Mouse (Mus musculus): ENCODE data around the gene Gm10203.
"Not testable (repeated sequence)": the region's sequence is repeated elsewhere in the genome, so short reads cannot be mapped to it uniquely, and the experiment has no call there.

The Gm10203 gene

GRCm38 (mm10) chr6:149129870-149130269, at the start of gene Gm10203:
Gene Gm10203 (plus strand): TSS chr6:149130170.
- not testable (repeated sequence) for DNase-seq

- DNase-seq: no peak
Measured at GRCm38 (mm10) chr6:149092406-149092805, 37.6 kb upstream of the Gm10203 start.

- DNase-seq: no peak
Measured at GRCm38 (mm10) chr6:149093465-149093864, 36.5 kb upstream of the Gm10203 start.

GRCm38 (mm10) chr6:149094555-149094954, 35.4 kb upstream of the Gm10203 start:
- no peak for DNase-seq

GRCm38 (mm10) chr6:149095389-149095788, 34.6 kb upstream of the Gm10203 start:
- no peak for DNase-seq

- no peak for DNase-seq
Measured at GRCm38 (mm10) chr6:149096233-149096632, 33.7 kb upstream of the Gm10203 start.

- DNase-seq: no peak
Measured at GRCm38 (mm10) chr6:149097276-149097675, 32.7 kb upstream of the Gm10203 start.

- DNase-seq: no peak
Measured at GRCm38 (mm10) chr6:149098993-149099392, 31.0 kb upstream of the Gm10203 start.

GRCm38 (mm10) chr6:149100174-149101075, 29.5 kb upstream of the Gm10203 start:
- DNase-seq: peak; percentile 53

- peak; percentile 87 for DNase-seq
Measured at GRCm38 (mm10) chr6:149101076-149101942, 28.7 kb upstream of the Gm10203 start, which contains the start of gene Dennd5b. Gene Dennd5b (minus strand): TSS chr6:149101680.

- DNase-seq: no peak
Measured at GRCm38 (mm10) chr6:149101943-149102243, 28.1 kb upstream of the Gm10203 start.

- no peak for DNase-seq
Measured at GRCm38 (mm10) chr6:149103451-149103850, 26.5 kb upstream of the Gm10203 start.

- DNase-seq: no peak
Measured at GRCm38 (mm10) chr6:149107615-149108014, 22.4 kb upstream of the Gm10203 start.

- DNase-seq: no peak
Measured at GRCm38 (mm10) chr6:149108909-149109308, 21.1 kb upstream of the Gm10203 start.

GRCm38 (mm10) chr6:149116992-149117391, 13.0 kb upstream of the Gm10203 start:
- no peak for DNase-seq

GRCm38 (mm10) chr6:149118935-149119334, 11.0 kb upstream of the Gm10203 start:
- DNase-seq: no peak

GRCm38 (mm10) chr6:149119853-149120252, 10.1 kb upstream of the Gm10203 start:
- peak; percentile 54 for DNase-seq

GRCm38 (mm10) chr6:149123042-149123441, 6.9 kb upstream of the Gm10203 start:
- no peak for DNase-seq

GRCm38 (mm10) chr6:149126675-149127074, 3.3 kb upstream of the Gm10203 start:
- no peak for DNase-seq

- no peak for DNase-seq
Measured at GRCm38 (mm10) chr6:149131111-149131510, 1.1 kb downstream of the Gm10203 start.

- DNase-seq: no peak
Measured at GRCm38 (mm10) chr6:149132311-149133077, 2.5 kb downstream of the Gm10203 start.

GRCm38 (mm10) chr6:149134391-149135150, 4.6 kb downstream of the Gm10203 start:
- no peak for DNase-seq

All from layer of hippocampus, adult 9-11 months (tissue).